Mouse (Mus musculus): Measurements from ENCODE around the gene Wipf2. TPM values are rescaled to one million over a fixed set of nuclear protein-coding genes. Genes with fewer than 3 reads are reported as not detected.

Wipf2 gene
- polyA plus RNA-seq, 1 experiment from 2014 or later: 3.0 TPM

DNA sequence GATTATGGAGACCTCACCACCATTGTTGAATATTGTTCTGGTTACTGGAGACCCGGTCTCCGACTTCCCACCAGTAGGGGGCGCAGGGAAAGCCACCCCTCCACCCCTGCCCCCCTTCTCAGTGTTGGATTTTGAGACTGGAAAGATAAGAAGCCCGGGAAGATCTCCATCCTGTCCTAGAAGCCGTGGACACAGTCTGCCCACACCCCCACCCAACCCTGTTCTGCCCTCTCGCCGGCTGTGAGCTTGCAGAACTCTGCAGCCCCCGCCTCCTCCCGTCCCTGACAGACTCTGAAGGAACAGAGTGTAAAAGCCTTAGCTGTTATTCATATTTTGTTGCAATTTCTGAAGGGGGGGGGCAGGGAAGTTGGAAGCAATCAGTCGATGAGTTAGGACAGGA, 90.9 kb downstream of the Wipf2 start:
- Histone ChIP-seq H3K9me3 (replicated peaks) (no peaks in the 10 kb centered on the region), H3K4me1 (replicated peaks) (peaks cover 74% of the 10 kb centered on the region), H3K4me3 (no peak overlapping the region), H3K27ac (ENCODE audit: poor library complexity, severe bottlenecking) (peak overlapping the region; percentile 83), H3K27me3 (replicated peaks) (no peaks in the 10 kb centered on the region), H3K4me2 (peak overlapping the region; percentile 55), H3K9ac (peak overlapping the region; percentile 44), H3K36me3 (peaks cover 46% of the 10 kb centered on the region)
- ATAC-seq (ENCODE audit: insufficient number of reproducible peaks, low FRiP score): peak; percentile 52
- 7% methylated on average over 10 of the region's 10 CpGs for WGBS

Other genes starting within 250 kb of the Wipf2 start
- 0.18 and 0.47 TPM in 2 replicates for gene Gm12355, start 238.0 kb upstream of the Wipf2 start, polyA plus RNA-seq (2016; fragmentation: Nextera tagmentation; extraction: Ambion mirVana)
- not detected in 2 replicates for gene Gsdma3, start 237.3 kb upstream of the Wipf2 start, polyA plus RNA-seq (2016; fragmentation: Nextera tagmentation; extraction: Ambion mirVana)
- not detected in 2 replicates for gene Gsdma2, start 216.9 kb upstream of the Wipf2 start, polyA plus RNA-seq (2016; fragmentation: Nextera tagmentation; extraction: Ambion mirVana)
- not detected in 2 replicates for gene Gsdma, start 199.3 kb upstream of the Wipf2 start, polyA plus RNA-seq (2016; fragmentation: Nextera tagmentation; extraction: Ambion mirVana)
- gene Psmd3, start 181.1 kb upstream of the Wipf2 start, polyA plus RNA-seq (2016; fragmentation: Nextera tagmentation; extraction: Ambion mirVana): 184 and 190 TPM in 2 replicates
- gene Csf3, start 162.4 kb upstream of the Wipf2 start, polyA plus RNA-seq (2016; fragmentation: Nextera tagmentation; extraction: Ambion mirVana): not detected in 2 replicates
- 45.9 and 48.1 TPM in 2 replicates for gene Med24, start 134.2 kb upstream of the Wipf2 start, polyA plus RNA-seq (2016; fragmentation: Nextera tagmentation; extraction: Ambion mirVana)
- gene Thra, start 123.0 kb upstream of the Wipf2 start, polyA plus RNA-seq (2016; fragmentation: Nextera tagmentation; extraction: Ambion mirVana): 27.0 and 29.8 TPM in 2 replicates
- gene Nr1d1, start 88.3 kb upstream of the Wipf2 start, polyA plus RNA-seq (2016; fragmentation: Nextera tagmentation; extraction: Ambion mirVana): 6.4 TPM in 2 replicates
- gene Msl1, start 68.1 kb upstream of the Wipf2 start, polyA plus RNA-seq (2016; fragmentation: Nextera tagmentation; extraction: Ambion mirVana): 20.3 and 21.4 TPM in 2 replicates
- 31.8 and 33.3 TPM in 2 replicates for gene Casc3, start 58.7 kb upstream of the Wipf2 start, polyA plus RNA-seq (2016; fragmentation: Nextera tagmentation; extraction: Ambion mirVana)
- gene Rapgefl1, start 26.9 kb upstream of the Wipf2 start, polyA plus RNA-seq (2016; fragmentation: Nextera tagmentation; extraction: Ambion mirVana): 0.51 and 1.0 TPM in 2 replicates
- gene Cdc6, start 44.2 kb downstream of the Wipf2 start, polyA plus RNA-seq (2016; fragmentation: Nextera tagmentation; extraction: Ambion mirVana): 27.0 and 27.7 TPM in 2 replicates
- gene Rara, start 64.2 kb downstream of the Wipf2 start, polyA plus RNA-seq (2016; fragmentation: Nextera tagmentation; extraction: Ambion mirVana): 33.8 and 35.1 TPM in 2 replicates
- gene Gjd3, start 119.4 kb downstream of the Wipf2 start, polyA plus RNA-seq (2016; fragmentation: Nextera tagmentation; extraction: Ambion mirVana): 3.5 and 3.9 TPM in 2 replicates
- 196 and 201 TPM in 2 replicates for gene Top2a, start 160.6 kb downstream of the Wipf2 start, polyA plus RNA-seq (2016; fragmentation: Nextera tagmentation; extraction: Ambion mirVana)
- gene Igfbp4, start 177.6 kb downstream of the Wipf2 start, polyA plus RNA-seq (2016; fragmentation: Nextera tagmentation; extraction: Ambion mirVana): 371 and 382 TPM in 2 replicates
- gene Tns4, start 225.7 kb downstream of the Wipf2 start, polyA plus RNA-seq (2016; fragmentation: Nextera tagmentation; extraction: Ambion mirVana): 0.05 and 0.11 TPM in 2 replicates